In genomic region chr9:77753853-77754727, GRCm38 (mm10) we compare ENCODE assay signal across 8 mouse cellular contexts. TPM values are rescaled to one million over a fixed set of nuclear protein-coding genes. Genes with fewer than 3 reads are reported as not detected.
DNase-seq lines count a peak whose midpoint lies in the region; ATAC-seq and TF ChIP-seq lines count a peak whose summit lies in the region.

Gene Gclc, plus strand, starts transcription at chr9:77754535.

- no peaks in the 10 kb centered on the region for H3K27me3 ChIP-seq in embryonic facial prominence, embryonic 15.5 days
- H3K27me3 ChIP-seq in limb, embryonic 13.5 days = no peaks in the 10 kb centered on the region
- H3K27me3 ChIP-seq in midbrain, embryonic 15.5 days (replicated peaks) = no peaks in the 10 kb centered on the region

- H3K9ac ChIP-seq in embryonic facial prominence, embryonic 15.5 days = peak within 1 kb of the TSS; percentile 75
- peak within 1 kb of the TSS; percentile 82 for H3K9ac ChIP-seq in limb, embryonic 13.5 days
- H3K9ac ChIP-seq in midbrain, embryonic 15.5 days = peak within 1 kb of the TSS; percentile 72

- H3K4me2 ChIP-seq in embryonic facial prominence, embryonic 15.5 days (replicated peaks) = peak within 1 kb of the TSS; percentile 88
- H3K4me2 ChIP-seq in limb, embryonic 13.5 days (replicated peaks) = peak within 1 kb of the TSS; percentile 83
- H3K4me2 ChIP-seq in midbrain, embryonic 15.5 days = peak within 1 kb of the TSS; percentile 60

- no peaks in the 10 kb centered on the region; the same call in 1 of the 2 replicates for H3K36me3 ChIP-seq in embryonic facial prominence, embryonic 15.5 days
- no peaks in the 10 kb centered on the region for H3K36me3 ChIP-seq in limb, embryonic 13.5 days
- H3K36me3 ChIP-seq in midbrain, embryonic 15.5 days (replicated peaks) = no peaks in the 10 kb centered on the region

- DNase-seq in 416B (ENCODE audit: low read depth) = peak; percentile 90
- peak; percentile 90 for DNase-seq in heart, adult 8-10 months (ENCODE audit: low spot score)
- peak; percentile 94 for DNase-seq in kidney, adult 9 months
- peak; percentile 86 to 93 for DNase-seq in spleen, adult 18-20 months

- WGBS in bone marrow, adult 2 months = 7% methylated on average over 53 of the region's 54 CpGs
- WGBS in embryonic facial prominence, embryonic 15.5 days = 7% methylated on average over 54 of the region's 54 CpGs
- WGBS in limb, embryonic 13.5 days = 9% methylated on average over 47 of the region's 54 CpGs
- WGBS in midbrain, embryonic 15.5 days = 8% methylated on average over 52 of the region's 54 CpGs

- no peaks in the 10 kb centered on the region; the same call in 1 of the 2 replicates for H3K4me1 ChIP-seq in bone marrow, adult 2 months (ENCODE audit: control insufficient read depth, insufficient read depth, low read length)
- H3K4me1 ChIP-seq in embryonic facial prominence, embryonic 15.5 days = peaks cover 28% of the 10 kb centered on the region
- H3K4me1 ChIP-seq in limb, embryonic 13.5 days = peaks cover 37% of the 10 kb centered on the region
- H3K4me1 ChIP-seq in midbrain, embryonic 15.5 days = peaks cover 17% of the 10 kb centered on the region

- peak; percentile 99 for TF ChIP-seq POLR2A in bone marrow, adult 2 months (IDR thresholded peaks at IDR 0.05; ENCODE audit: borderline replicate concordance, control insufficient read depth, low read depth, low read length)

- no peak for TF ChIP-seq CTCF in bone marrow, adult 2 months (IDR thresholded peaks at IDR 0.05; ENCODE audit: control insufficient read depth, insufficient read depth, low read length)

- peak within 1 kb of the TSS; percentile 92 for H3K4me3 ChIP-seq in bone marrow, adult 2 months (replicated peaks; ENCODE audit: control insufficient read depth, low read depth, low read length)
- H3K4me3 ChIP-seq in embryonic facial prominence, embryonic 15.5 days (replicated peaks) = peak within 1 kb of the TSS; percentile 88
- peak within 1 kb of the TSS; percentile 80 for H3K4me3 ChIP-seq in limb, embryonic 13.5 days
- H3K4me3 ChIP-seq in midbrain, embryonic 15.5 days = peak within 1 kb of the TSS; percentile 92

- H3K9me3 ChIP-seq in embryonic facial prominence, embryonic 15.5 days (replicated peaks) = no peaks in the 10 kb centered on the region
- no peaks in the 10 kb centered on the region for H3K9me3 ChIP-seq in limb, embryonic 13.5 days
- H3K9me3 ChIP-seq in midbrain, embryonic 15.5 days = no peaks in the 10 kb centered on the region

- H3K27ac ChIP-seq in bone marrow, adult 2 months (ENCODE audit: control insufficient read depth, insufficient read depth, low read depth, low read length, poor library complexity) = peak within 1 kb of the TSS; percentile 76
- H3K27ac ChIP-seq in embryonic facial prominence, embryonic 15.5 days (replicated peaks) = peak within 1 kb of the TSS; percentile 73
- H3K27ac ChIP-seq in limb, embryonic 13.5 days = peak within 1 kb of the TSS; percentile 63; the same call in 1 of the 2 replicates
- peak within 1 kb of the TSS; percentile 88 for H3K27ac ChIP-seq in midbrain, embryonic 15.5 days

- peak; percentile 80 for ATAC-seq in embryonic facial prominence, embryonic 15.5 days (ENCODE audit: insufficient number of reproducible peaks, low FRiP score, low TSS enrichment, low read depth)
- peak; percentile 80 for ATAC-seq in limb, embryonic 13.5 days (ENCODE audit: low FRiP score, low read depth)
- ATAC-seq in midbrain, embryonic 15.5 days (replicated peaks) = peak; percentile 89

RNA-seq across cellular contexts. Expression of gene Gclc, which starts in this region (rescaled TPM):
- 39.7 and 42.6 TPM in 2 replicates for polyA plus RNA-seq in bone marrow, adult 2 months (2011; ENCODE audit: insufficient read depth, insufficient read length, low replicate concordance, missing spikeins)
- 16.3 and 17.1 TPM in 2 replicates for polyA plus RNA-seq in embryonic facial prominence, embryonic 15.5 days (2015; fragmentation: Nextera tagmentation; extraction: Ambion mirVana)
- total RNA-seq in heart, adult 8-10 months (2022) = 10 to 100 TPM; 11.7 to 14.3 (median 12.5) TPM
- 11.0 and 11.4 TPM in 2 replicates for polyA plus RNA-seq in limb, embryonic 13.5 days (2015; fragmentation: Nextera tagmentation; extraction: Ambion mirVana)
- polyA plus RNA-seq in midbrain, embryonic 15.5 days (2015; fragmentation: Nextera tagmentation; extraction: Ambion mirVana) = 16.7 and 16.8 TPM in 2 replicates

Comparison
In these comparisons a context has a peak if more than half of its experiments do, and no peak if none do; other contexts are left out.
1. Peak in every context shown above with its lines: DNase-seq, ATAC-seq, H3K4me3 ChIP-seq and H3K27ac ChIP-seq.